Mouse (Mus musculus) retina, adult 2 months (tissue): ENCODE measurements at regions not wholly inside any gene's neighbourhood (a gene's known extent, or its start where the extent isn't known, plus 50 kb on each side); places are given as distances from the start of the nearest gene placed in this dataset.

ENCODE experiments used
- DNase-seq: peaks from one replicate; pipeline ENCODE4 v3.0.0-alpha.2; 2012; ENCODE audit warnings: low read depth, low spot score

DNA sequence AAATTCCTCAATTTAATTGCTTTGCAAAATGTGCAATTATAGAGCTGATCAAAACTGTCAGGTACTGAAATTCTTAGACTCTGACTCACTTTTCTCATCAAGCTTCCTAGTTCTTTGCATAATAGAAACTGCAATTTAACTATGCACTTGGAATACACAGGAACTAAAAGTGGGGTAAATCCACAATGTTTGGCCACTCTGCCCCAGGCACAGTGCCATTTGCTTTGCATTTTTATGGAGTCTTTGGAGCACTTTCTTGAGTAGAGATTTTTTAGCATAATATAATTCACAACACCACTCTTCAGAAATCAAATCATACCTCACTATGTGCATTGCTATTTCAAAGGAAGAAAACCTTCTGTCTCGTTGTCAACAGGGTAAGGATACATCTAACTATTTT is 414.5 kb upstream of the A730009L09Rik start:
- no peak for DNase-seq

DNA sequence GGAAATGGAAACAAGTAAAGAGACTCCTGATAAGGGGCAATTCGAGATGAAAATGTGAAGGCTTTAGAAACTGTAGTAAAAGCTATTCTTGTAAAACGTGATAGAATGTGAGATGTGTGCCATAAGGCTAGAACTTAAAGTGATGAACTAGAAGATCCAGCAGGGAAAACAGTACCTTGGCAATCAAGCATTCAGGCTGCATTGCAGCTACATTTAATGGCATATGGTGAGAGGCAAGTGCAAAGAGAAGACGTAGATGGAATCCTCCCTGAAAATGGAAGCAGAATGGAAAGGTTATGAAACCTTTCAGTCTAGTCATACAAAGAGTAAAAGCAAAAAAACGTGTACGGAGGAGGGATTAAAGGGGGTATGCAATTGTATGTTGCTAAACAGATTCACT is 403.3 kb upstream of the A730009L09Rik start:
- DNase-seq = no peak

DNA sequence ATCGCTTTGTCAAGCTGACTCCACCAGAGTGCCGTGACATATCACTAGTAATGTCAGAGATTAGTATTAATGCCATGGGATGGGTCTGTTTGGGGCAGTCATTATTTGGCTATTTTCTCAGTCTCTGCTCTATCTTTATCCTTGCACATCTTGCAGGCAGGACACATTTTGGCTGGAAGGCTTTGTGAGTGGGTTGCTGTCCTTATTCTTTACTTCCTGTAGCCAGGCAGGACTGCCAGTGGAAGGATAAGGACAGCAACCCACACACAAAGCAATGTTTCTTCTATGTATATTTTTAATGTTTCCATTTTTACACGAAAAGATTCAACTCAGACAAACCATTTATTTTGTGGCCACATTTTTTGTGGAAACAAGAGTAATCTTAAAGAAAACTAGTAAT is 397.4 kb upstream of the A730009L09Rik start:
- no peak for DNase-seq

DNA sequence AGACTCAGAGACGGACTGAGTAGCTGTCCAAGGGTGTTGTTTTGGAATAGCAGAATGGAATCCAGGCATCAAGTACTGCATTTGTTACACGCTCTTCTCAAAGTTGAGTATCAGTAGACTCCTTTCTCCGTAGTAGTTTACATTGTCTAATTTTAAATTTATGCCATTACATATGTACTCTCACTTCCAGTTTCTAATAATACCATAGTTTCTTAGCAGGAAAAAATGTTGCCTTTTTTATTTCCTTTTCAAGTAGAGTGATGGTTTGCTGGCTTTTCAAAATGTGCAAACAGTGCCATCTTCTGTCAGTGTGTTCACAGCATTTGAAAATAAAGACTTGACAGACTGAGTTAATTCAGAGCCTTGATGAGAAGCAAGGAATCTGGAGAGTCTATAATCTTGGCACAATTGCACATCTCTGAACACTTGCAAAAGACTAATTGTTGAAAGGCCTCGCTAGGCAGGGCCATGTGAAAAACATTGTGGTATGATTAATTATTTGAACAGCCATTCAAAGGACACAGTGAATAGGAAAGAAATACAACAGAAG is 379.2 kb upstream of the A730009L09Rik start:
- DNase-seq = peak; percentile 18

DNA sequence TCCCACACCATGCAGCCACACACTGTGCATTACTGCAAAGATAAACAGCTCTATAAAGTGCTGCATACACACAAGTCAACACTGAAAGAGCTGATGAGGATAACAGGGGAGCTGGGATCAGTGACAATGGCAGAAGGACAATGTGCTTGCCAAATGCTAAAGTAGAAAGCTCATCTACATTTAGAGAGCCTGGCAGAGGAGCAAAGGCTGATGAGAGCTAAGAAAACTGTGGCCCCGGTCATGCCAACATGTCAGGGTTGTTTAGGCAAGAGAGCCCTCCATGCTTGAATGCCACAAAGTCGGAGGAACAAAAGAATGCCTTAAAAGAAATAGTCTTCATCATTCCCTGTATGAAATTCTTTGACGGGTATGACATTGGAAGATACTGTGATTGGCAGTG is 363.0 kb upstream of the A730009L09Rik start:
- DNase-seq = no peak

DNA sequence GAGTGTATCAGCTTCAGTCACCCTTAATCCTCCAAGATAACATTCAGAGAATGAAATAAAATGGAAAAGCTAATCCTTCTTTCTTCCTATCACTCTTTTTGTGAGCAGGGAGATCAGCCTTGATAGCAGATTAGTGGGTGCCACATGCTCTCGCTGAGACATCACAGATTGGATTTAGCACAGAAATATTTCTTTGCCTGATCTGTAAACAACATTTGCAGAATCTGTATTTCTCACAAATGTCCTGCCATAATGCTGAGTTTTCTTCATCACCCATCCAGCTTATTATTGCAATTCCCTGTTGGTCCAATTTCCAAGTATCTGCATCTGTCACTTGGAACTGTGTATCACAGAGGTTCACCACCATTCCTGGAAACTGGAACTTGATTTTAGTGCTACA is 342.8 kb upstream of the A730009L09Rik start:
- DNase-seq = no peak
